Mouse (Mus musculus): ENCODE measurements around the gene Slco3a1.

DNA sequence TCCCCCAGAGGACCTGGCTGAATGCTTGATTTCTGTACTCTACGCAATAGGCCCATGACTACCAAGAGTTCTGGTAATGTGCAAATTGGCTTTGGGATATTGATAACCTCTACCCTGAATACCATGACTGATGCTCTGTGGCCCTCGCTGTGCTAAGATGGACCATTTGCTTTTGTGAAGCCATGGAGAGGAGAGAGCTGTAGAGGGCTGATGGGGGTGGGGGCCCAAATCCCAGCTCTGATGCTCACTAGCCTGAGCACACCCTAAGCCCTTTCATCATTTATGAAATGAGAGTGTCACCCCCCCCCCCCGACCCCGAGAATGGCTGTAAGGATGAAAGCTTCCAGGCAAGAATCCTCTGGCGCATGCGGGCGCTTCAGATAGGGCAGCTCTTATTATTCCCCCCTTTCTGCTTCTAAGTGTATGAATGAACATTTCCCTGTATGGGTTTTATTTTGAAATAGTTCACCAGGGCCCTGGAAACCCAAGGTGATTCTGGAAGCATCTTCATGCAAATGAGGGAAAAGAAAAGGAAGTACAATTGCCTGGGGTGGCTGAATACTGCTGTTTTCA, 206.2 kb downstream of the Slco3a1 start:
- TF ChIP-seq CTCF (IDR thresholded peaks at IDR 0.05; ENCODE audit: low read depth, low read length), result no peak
- TF ChIP-seq EP300 (IDR thresholded peaks at IDR 0.05; ENCODE audit: insufficient read depth, low read depth, low read length), result no peak

All from ES-Bruce4 (cell line).